Mouse (Mus musculus): Measurements from ENCODE around the gene Phactr4. TPM values are rescaled to one million over a fixed set of nuclear protein-coding genes. Genes with fewer than 3 reads are reported as not detected.

The Phactr4 gene
- polyA plus RNA-seq, 1 experiment from 2014 or later, result 31.8 TPM

GRCm38 (mm10) chr4:132306004-132306403 is 116.3 kb downstream of the Phactr4 start:
- Histone ChIP-seq H3K27me3 (ENCODE audit: control insufficient read depth, insufficient read depth, low read length) (no peaks in the 10 kb centered on the region), H3K4me3 (ENCODE audit: low read length) (no peak overlapping the region), H3K4me2 (replicated peaks; ENCODE audit: low read depth, low read length) (no peak overlapping the region), H3K27ac (ENCODE audit: low read depth, low read length) (no peak overlapping the region), H3K9me3 (ENCODE audit: control insufficient read depth, low read length) (no peaks in the 10 kb centered on the region), H3K36me3 (ENCODE audit: control insufficient read depth, insufficient read depth, low read length) (peaks cover 16% of the 10 kb centered on the region), H3K4me1 (ENCODE audit: control insufficient read depth, insufficient read depth, low read length) (peaks cover 8% of the 10 kb centered on the region; the same call in 1 of the 2 replicates), H3K9ac (ENCODE audit: low read depth, low read length) (no peak overlapping the region)
- ATAC-seq (ENCODE audit: low FRiP score, low TSS enrichment), result no peak
- 77% methylated on average over 6 of the region's 6 CpGs for WGBS

Small RNAs within 50 kb of the gene (microRNA-seq; reads per million reads assigned to microRNA genes)
- gene Gm25707, result not detected

Other genes with a start within 250 kb of the Phactr4 start
- 104 and 133 TPM in 2 replicates for gene Ythdf2, start 210.2 kb downstream of the Phactr4 start, polyA plus RNA-seq (2014; fragmentation: Nextera tagmentation; extraction: Ambion mirVana)
- 29.7 and 41.0 TPM in 2 replicates for gene Gmeb1, start 160.9 kb downstream of the Phactr4 start, polyA plus RNA-seq (2014; fragmentation: Nextera tagmentation; extraction: Ambion mirVana)
- gene Taf12, start 148.1 kb downstream of the Phactr4 start, polyA plus RNA-seq (2014; fragmentation: Nextera tagmentation; extraction: Ambion mirVana), result 42.7 and 46.6 TPM in 2 replicates
- 2.4 and 3.5 TPM in 2 replicates for gene Rab42, start 119.1 kb downstream of the Phactr4 start, polyA plus RNA-seq (2014; fragmentation: Nextera tagmentation; extraction: Ambion mirVana)
- 79.5 and 86.2 TPM in 2 replicates for gene Trnau1ap, start 93.0 kb downstream of the Phactr4 start, polyA plus RNA-seq (2014; fragmentation: Nextera tagmentation; extraction: Ambion mirVana)
- 63.6 and 66.2 TPM in 2 replicates for gene Rcc1, start 68.9 kb downstream of the Phactr4 start, polyA plus RNA-seq (2014; fragmentation: Nextera tagmentation; extraction: Ambion mirVana)
- 19.3 and 24.5 TPM in 2 replicates for gene Med18, start 41.4 kb upstream of the Phactr4 start, polyA plus RNA-seq (2014; fragmentation: Nextera tagmentation; extraction: Ambion mirVana)
- 12.4 and 15.4 TPM in 2 replicates for gene Sesn2, start 88.0 kb upstream of the Phactr4 start, polyA plus RNA-seq (2014; fragmentation: Nextera tagmentation; extraction: Ambion mirVana)
- 1,253 and 1,671 TPM in 2 replicates for gene Atpif1, start 111.2 kb upstream of the Phactr4 start, polyA plus RNA-seq (2014; fragmentation: Nextera tagmentation; extraction: Ambion mirVana)
- gene Dnajc8, start 113.1 kb upstream of the Phactr4 start, polyA plus RNA-seq (2014; fragmentation: Nextera tagmentation; extraction: Ambion mirVana), result 176 and 238 TPM in 2 replicates
- 0.23 and 0.47 TPM in 2 replicates for gene Ptafr, start 141.6 kb upstream of the Phactr4 start, polyA plus RNA-seq (2014; fragmentation: Nextera tagmentation; extraction: Ambion mirVana)
- 24.8 and 35.0 TPM in 2 replicates for gene Eya3, start 216.5 kb upstream of the Phactr4 start, polyA plus RNA-seq (2014; fragmentation: Nextera tagmentation; extraction: Ambion mirVana)

Data from kidney, embryonic 14.5 days (tissue).